Mouse (Mus musculus) cerebellum, adult 9-10 months (tissue): ENCODE measurements around the gene Dtx3.
"Not testable (repeated sequence)": the region's sequence is repeated elsewhere in the genome, so short reads cannot be mapped to it uniquely, and the experiment has no call there.

Experiments
- DNase-seq: peaks from one replicate; pipeline ENCODE4 v3.0.0; 2022

Gene Dtx3

GRCm38 (mm10) chr10:127164631-127165353 lies 30.7 kb downstream of the Dtx3 start, which contains the start of gene B4galnt1:
TSS of gene B4galnt1 (plus strand) at chr10:127165225.
- peak; percentile 89 for DNase-seq

DNA sequence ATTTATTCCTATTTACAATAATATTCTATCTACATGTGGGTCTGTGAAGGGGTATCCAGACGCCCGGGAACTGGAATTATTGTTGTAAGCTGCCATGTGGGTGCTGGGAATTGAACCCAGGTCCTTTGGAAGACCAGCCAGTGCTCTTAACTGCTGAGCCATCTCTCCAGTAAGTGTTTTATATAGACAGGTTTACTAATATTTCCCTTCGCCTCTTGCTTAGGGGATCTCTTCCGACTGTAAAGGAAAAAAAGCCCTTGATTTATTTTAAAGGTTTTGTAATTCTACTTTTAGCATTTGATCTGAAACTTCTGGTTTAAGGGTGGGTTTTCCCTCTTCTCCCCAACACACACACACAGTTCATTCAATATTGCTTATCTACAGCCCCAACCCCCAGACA lies 31.3 kb downstream of the Dtx3 start:
- DNase-seq: no peak

DNA sequence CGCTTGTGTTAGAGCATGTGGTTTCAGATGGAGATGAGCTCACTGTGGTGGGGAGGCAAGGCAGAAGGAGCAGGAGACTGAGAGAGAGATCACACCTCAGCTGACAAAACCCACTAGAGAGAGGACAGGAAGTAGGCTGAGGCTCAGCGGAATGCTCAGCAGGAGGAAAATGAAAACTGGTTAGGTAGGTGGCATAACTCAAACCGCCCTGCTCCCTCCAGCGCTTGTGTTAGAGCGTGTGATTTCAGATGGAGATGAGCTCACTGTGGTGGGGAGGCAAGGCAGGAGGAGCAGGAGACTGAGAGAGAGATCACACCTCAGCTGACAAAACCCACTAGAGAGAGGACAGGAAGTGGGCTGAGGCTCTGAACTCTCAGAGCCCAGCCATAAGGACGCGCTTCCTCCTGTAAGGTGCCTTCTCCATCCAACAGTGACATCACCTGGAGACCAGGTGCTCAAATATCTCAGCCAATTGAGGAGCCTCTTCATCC lies 32.7 kb downstream of the Dtx3 start:
- not testable (repeated sequence) for DNase-seq

- DNase-seq: no peak
These were observed 34.8 kb downstream of the Dtx3 start for GRCm38 (mm10) chr10:127160728-127161127.

DNA sequence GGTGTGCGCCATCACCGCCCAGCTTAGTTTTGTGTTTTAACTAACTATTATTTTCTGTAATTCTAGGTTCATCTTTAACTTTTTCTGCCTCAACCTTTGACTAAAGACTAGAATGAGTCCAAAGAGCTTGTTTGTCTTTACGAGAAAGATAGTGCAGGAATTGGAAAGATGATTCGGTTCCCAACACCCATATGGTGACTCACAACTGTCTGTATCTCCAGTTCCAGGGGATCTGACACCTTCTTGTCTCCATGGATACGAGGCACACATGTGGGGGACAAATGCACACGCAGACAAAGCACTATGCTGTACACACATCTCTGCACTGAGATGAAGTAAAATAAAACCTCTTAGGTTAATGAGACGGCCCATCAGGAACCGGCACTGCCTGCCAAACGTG lies 35.4 kb downstream of the Dtx3 start:
- DNase-seq: no peak

DNA sequence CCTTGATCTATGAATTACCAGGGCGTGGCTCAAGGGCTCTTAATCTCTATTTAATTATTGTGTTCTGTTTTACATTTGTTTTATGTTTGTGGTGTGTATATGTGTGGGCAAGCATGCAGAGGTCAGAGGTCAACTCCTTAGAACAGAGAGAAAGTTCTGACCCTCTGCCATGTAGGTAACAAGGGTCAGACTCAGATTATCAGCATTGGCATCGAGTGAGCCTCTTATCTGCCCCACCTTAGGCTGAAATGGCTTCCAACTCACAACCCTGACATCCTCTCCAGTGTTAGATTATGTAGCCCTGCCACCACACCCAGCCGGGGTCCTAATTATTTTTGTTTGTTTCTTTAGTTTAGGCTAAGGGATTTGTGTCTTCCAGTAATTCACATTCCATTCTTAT lies 37.1 kb downstream of the Dtx3 start:
- DNase-seq: no peak

- DNase-seq: no peak
These were observed 39.0 kb downstream of the Dtx3 start for GRCm38 (mm10) chr10:127156511-127156910.

GRCm38 (mm10) chr10:127156089-127156488 lies 39.4 kb downstream of the Dtx3 start:
- no peak for DNase-seq

DNA sequence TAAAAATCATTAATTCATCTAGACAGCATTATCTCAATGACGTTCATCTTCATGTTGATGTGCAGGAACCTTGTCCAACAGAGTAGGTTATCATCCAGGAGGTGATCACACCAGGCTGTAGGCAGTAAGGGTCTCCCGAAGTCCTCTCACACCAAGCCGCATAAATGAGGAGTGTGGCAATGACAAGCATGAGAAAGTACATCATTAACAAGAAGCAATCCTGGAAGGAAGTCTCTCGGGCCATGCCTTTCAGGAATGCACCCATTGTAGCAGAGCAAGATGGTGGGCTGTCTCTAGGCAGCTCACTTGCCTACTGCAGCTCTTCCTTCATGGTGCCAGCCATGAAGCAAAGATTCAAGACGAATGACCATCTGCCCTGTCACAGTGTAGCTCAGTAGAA lies 40.9 kb downstream of the Dtx3 start:
- DNase-seq: no peak

- DNase-seq: no peak
These were observed 41.3 kb downstream of the Dtx3 start for GRCm38 (mm10) chr10:127154241-127154640.

GRCm38 (mm10) chr10:127153323-127153722 lies 42.2 kb downstream of the Dtx3 start:
- no peak for DNase-seq

DNA sequence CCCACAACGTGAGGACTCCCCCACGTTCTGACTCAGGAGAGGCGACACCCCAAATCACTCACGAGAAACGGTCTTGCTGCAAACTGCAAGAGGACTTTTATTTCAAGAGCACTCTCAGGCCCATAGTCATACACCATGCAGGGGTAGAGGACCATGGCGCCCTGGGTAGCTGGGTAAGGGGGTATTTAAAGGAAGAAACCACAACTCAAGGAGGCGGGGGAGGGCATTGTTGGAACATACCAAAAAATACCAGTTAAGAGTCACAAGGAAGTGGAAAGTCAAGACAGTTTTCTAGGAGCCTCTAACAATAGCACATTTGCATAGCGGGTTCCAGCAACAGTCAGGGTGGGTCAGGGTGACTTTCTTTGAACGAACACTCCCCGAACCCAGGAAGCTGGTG lies 43.0 kb downstream of the Dtx3 start:
- not testable (repeated sequence) for DNase-seq

DNA sequence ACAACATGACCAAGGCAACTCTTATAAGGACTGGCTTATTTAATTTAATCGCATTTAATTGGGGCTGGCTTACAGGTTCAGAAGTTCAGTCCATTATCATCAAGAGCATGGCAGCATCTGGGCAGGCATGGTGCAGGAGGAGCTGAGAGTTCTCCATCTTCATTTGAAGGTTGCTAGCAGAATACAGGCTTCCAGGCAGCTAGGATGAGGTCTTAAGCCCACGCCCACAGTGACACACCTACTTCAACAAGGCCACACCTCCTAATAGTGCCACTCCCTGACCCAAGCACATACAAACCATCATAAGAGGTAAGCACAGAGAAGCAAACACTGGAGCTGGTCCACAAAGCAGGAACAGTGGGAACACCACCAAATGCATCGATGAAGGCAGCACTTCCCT lies 44.3 kb downstream of the Dtx3 start:
- not testable (repeated sequence) for DNase-seq

DNA sequence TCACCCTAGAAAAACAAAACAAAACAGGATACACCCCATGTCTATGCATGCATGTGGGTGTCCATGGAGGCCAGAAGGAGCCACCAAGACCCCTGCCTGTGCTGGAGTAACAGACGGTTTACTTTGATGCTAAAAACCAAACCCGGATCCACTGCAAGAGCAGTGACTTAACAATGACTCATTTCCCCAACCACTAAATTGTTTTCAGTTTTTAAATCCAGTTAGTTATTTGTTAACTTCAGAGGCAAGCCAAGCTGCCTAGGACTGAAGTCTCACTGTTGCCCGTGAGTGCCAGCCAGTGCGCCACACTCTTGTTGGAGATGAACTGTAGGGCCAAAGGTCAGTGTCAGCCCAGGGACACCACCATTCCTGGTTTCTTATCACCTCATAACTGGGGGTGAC lies 45.1 kb downstream of the Dtx3 start:
- DNase-seq: no peak

DNA sequence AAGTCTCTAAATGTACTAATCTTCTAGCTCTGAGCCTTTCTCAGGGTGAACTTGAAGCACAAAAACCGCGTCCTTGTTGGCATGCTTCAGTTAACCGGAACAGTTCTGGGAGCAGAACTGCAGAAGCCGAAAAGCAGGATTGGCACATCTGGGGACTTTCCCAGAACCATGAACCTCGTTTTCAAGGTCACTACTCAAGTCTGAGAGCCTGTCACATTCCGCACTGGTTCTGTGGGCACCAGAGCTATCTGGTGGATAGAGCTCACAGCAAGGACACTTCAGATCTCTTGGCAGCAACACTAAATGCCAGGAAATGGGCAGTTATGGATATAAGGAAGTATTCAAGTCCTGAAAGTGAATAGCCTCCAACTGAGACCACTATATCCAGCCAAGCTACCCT lies 48.4 kb downstream of the Dtx3 start:
- DNase-seq: no peak

DNA sequence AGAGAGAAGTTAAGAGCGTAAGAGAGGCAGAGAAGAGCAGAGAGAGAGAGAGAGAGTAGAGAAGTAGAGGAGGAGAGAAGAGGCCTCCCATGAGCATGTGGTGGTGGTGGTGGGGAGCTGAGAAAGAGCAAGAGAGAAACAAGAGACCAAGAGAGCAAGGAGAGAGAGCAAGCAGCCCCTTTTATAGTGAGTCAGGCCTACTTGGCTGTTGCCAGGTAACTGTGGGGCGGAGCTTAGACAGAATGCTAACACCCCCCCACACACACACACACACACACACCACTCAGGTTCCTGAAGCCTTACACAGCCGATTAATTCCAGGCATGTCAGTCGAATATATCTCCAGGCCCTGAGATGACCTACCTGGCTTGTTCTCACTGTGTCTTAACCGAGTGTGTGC lies 50.2 kb downstream of the Dtx3 start:
- DNase-seq: no peak

DNA sequence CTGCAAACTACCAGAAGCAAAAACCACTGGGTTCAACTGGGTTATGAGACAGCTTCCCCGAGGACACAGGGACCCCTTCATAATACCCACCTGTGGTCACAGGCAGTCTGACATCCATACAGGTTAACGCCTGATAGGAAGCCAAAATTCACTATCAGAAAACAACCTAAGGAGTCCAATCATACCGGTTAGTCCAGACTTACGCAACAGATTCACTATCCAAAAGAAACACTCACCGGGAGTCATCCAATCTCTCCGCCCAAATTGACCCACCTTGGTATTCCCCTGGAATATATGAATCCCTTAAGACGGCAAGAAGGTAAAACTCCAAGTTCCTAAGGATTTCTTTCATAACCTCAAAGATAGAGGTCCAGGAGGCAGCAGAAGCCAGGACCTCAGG lies 51.0 kb downstream of the Dtx3 start:
- no peak for DNase-seq

DNA sequence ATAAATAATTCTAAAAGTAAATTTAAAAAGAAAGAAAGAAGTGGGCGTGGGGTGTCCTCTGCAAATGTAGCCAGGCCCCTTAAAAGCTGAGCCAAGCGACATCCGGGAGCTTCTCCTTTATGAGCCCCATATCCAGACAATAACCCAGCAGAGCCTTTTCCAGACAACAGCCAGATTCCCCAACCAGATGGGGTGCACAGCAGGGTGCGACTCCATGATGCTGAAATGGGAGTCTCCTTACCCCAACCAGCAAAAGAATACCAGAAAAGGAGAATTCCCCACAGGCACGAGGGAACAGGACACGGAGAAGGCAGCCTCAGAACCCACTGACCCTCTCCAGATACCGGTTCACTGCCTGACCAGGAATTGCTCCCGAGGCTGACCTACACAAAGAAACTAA lies 52.3 kb downstream of the Dtx3 start:
- DNase-seq: peak; percentile 41

GRCm38 (mm10) chr10:127141500-127141899 lies 54.0 kb downstream of the Dtx3 start:
- DNase-seq: no peak

GRCm38 (mm10) chr10:127140971-127141370 lies 54.6 kb downstream of the Dtx3 start:
- no peak for DNase-seq
